Mouse (Mus musculus) c-Kit-positive CD71-positive TER-119-negative erythroid progenitor cells, embryonic 14.5 days (primary cell): ENCODE results near the gene Zfp668.
A peak's percentile ranks its signal among the peaks of the same experiment; 100 is the strongest.

Experiments used
- DNase-seq: peaks from one replicate; pipeline ENCODE4 v3.0.0-alpha.2; 2013; ENCODE audit warnings: low read depth

The Zfp668 gene

GRCm38 (mm10) chr7:127894480-127894879 is 17.9 kb upstream of the Zfp668 start:
- DNase-seq = no peak

GRCm38 (mm10) chr7:127890798-127891197 is 14.2 kb upstream of the Zfp668 start, which contains the start of gene Prss53:
Gene Prss53, minus strand, starts transcription at chr7:127890970.
- DNase-seq = no peak

GRCm38 (mm10) chr7:127888821-127889220 is 12.2 kb upstream of the Zfp668 start:
- no peak for DNase-seq

GRCm38 (mm10) chr7:127887781-127888180 is 11.2 kb upstream of the Zfp668 start:
- DNase-seq = no peak

- DNase-seq = no peak
Observed at GRCm38 (mm10) chr7:127887191-127887590, 10.6 kb upstream of the Zfp668 start.

- no peak for DNase-seq
Observed at GRCm38 (mm10) chr7:127886551-127886950, 9.9 kb upstream of the Zfp668 start.

- DNase-seq = no peak
Observed at GRCm38 (mm10) chr7:127885951-127886350, 9.3 kb upstream of the Zfp668 start.

GRCm38 (mm10) chr7:127880431-127880830 is 3.8 kb upstream of the Zfp668 start:
- no peak for DNase-seq

GRCm38 (mm10) chr7:127879301-127879700 is 2.7 kb upstream of the Zfp668 start:
- DNase-seq = no peak

GRCm38 (mm10) chr7:127876041-127876466 is 574 bp downstream of the Zfp668 start, which contains the start of gene Zfp646:
Gene Zfp646, plus strand, starts transcription at chr7:127876221.
- DNase-seq = peak; percentile 68

GRCm38 (mm10) chr7:127875627-127876001 is 1.0 kb downstream of the Zfp668 start:
- DNase-seq = peak; percentile 78

- DNase-seq = no peak
Observed at GRCm38 (mm10) chr7:127874812-127875626, 1.6 kb downstream of the Zfp668 start.

GRCm38 (mm10) chr7:127870136-127870821 is 6.3 kb downstream of the Zfp668 start:
- DNase-seq = no peak

- no peak for DNase-seq
Observed at GRCm38 (mm10) chr7:127869149-127869810, 7.3 kb downstream of the Zfp668 start.

- no peak for DNase-seq
Observed at GRCm38 (mm10) chr7:127867641-127868040, 9.0 kb downstream of the Zfp668 start.

- DNase-seq = no peak
Observed at GRCm38 (mm10) chr7:127866434-127866833, 10.2 kb downstream of the Zfp668 start.

- no peak for DNase-seq
Observed at GRCm38 (mm10) chr7:127858258-127858657, 18.4 kb downstream of the Zfp668 start.

- DNase-seq = no peak
Observed at GRCm38 (mm10) chr7:127850906-127851305, 25.7 kb downstream of the Zfp668 start.

GRCm38 (mm10) chr7:127849973-127850875 is 26.4 kb downstream of the Zfp668 start:
- no peak for DNase-seq

GRCm38 (mm10) chr7:127842001-127842718 is 34.5 kb downstream of the Zfp668 start:
- DNase-seq = peak; percentile 81
